Mouse (Mus musculus): ENCODE data around the gene Tspan4. TPM values are rescaled to one million over a fixed set of nuclear protein-coding genes. Genes with fewer than 3 reads are reported as not detected.

Tspan4 gene
- polyA plus RNA-seq, 1 experiment from 2014 or later: 31.8 TPM

GRCm38 (mm10) chr7:141478270-141478748 is 3.3 kb downstream of the Tspan4 start:
- no peak overlapping the region for H3K4me3 ChIP-seq (replicated peaks; ENCODE audit: low read length)

GRCm38 (mm10) chr7:141480842-141481497 is 5.9 kb downstream of the Tspan4 start:
- Histone ChIP-seq H3K4me2 (ENCODE audit: low read length) (peak overlapping the region; percentile 88), H3K9me3 (ENCODE audit: control insufficient read depth, low read length) (no peaks in the 10 kb centered on the region), H3K36me3 (ENCODE audit: control insufficient read depth, insufficient read depth) (no peaks in the 10 kb centered on the region), H3K9ac (replicated peaks; ENCODE audit: low read depth, low read length) (no peak overlapping the region), H3K27me3 (replicated peaks; ENCODE audit: control insufficient read depth, insufficient read depth, low read length) (peaks cover 14% of the 10 kb centered on the region), H3K4me3 (replicated peaks; ENCODE audit: low read length) (peak overlapping the region; percentile 71), H3K4me1 (replicated peaks; ENCODE audit: control insufficient read depth, insufficient read depth, low read length) (peaks cover 35% of the 10 kb centered on the region), H3K27ac (ENCODE audit: low read length) (no peak overlapping the region; the same call in 1 of the 2 replicates)
- ATAC-seq: peak; percentile 65
- WGBS: 5% methylated on average over 10 of the region's 10 CpGs

More at GRCm38 (mm10) chr7:141478270-141478748, 3.3 kb downstream of the Tspan4 start:
- peaks cover 46% of the 10 kb centered on the region for H3K4me1 ChIP-seq (replicated peaks; ENCODE audit: control insufficient read depth, insufficient read depth, low read length)
- no peak for ATAC-seq
- H3K4me2 ChIP-seq (ENCODE audit: low read length): no peak overlapping the region
- H3K9me3 ChIP-seq (ENCODE audit: control insufficient read depth, low read length): no peaks in the 10 kb centered on the region
- 80% methylated on average over 5 of the region's 5 CpGs for WGBS
- H3K27me3 ChIP-seq (replicated peaks; ENCODE audit: control insufficient read depth, insufficient read depth, low read length): peaks cover 13% of the 10 kb centered on the region
- no peak overlapping the region for H3K9ac ChIP-seq (replicated peaks; ENCODE audit: low read depth, low read length)
- H3K27ac ChIP-seq (ENCODE audit: low read length): no peak overlapping the region
- no peaks in the 10 kb centered on the region for H3K36me3 ChIP-seq (ENCODE audit: control insufficient read depth, insufficient read depth)

DNA sequence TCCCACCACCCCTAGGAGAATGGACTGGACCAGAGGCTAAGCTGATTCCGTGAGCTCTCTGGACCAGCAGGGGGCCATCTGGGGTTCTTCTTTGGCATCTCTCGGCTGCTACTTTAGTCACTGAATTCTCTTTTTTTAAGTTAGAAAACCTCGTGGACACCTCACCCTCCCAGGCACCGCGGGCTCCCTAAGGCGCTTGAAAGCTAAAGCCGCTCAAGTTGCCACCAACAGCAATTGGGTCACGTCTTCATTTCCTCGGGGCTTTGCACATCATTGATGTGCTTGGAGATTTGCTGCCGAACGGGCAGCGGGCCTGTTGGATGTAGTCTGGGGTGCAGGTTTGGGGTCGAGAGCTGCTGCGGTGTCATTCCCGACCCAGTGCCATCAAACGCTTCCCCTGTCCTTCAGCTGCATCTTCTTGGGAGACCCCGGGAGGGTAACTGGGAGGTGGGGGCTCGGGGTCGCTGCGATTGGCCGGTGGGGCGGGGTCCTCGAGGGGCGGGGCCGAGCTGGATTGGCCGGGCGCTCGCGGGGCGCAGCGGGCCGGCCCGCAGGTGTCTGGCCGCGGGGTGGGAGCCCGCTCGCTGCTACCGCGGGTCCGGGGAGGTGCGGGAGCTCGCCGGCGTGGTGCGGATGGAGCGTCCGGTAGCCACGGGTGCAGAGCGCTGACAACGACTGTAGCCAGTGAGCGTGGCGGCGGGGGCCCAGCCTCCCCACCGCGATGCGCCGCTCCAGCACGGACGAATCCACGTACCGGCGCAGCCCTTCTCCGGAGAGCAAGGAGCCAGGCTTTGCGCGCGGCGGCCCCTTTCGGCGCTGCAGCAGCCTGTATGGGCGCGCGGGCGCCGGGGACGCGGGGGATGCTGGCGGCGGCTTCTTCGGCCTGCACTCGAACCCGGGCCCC is 6.7 kb downstream of the Tspan4 start:
- Histone ChIP-seq H3K27me3 (replicated peaks; ENCODE audit: control insufficient read depth, insufficient read depth, low read length) (peaks cover 10% of the 10 kb centered on the region), H3K4me2 (ENCODE audit: low read length) (peak overlapping the region; percentile 88), H3K9ac (replicated peaks; ENCODE audit: low read depth, low read length) (peak overlapping the region; percentile 71), H3K4me3 (replicated peaks; ENCODE audit: low read length) (peak overlapping the region; percentile 71), H3K4me1 (replicated peaks; ENCODE audit: control insufficient read depth, insufficient read depth, low read length) (peaks cover 29% of the 10 kb centered on the region), H3K36me3 (ENCODE audit: control insufficient read depth, insufficient read depth) (no peaks in the 10 kb centered on the region), H3K9me3 (ENCODE audit: control insufficient read depth, low read length) (no peaks in the 10 kb centered on the region), H3K27ac (ENCODE audit: low read length) (no peak overlapping the region; the same call in 1 of the 2 replicates)
- ATAC-seq: peak; percentile 62
- WGBS: under 1% methylated on average over 68 of the region's 81 CpGs

- ATAC-seq: peak; percentile 24
- no peak overlapping the region for H3K27ac ChIP-seq (ENCODE audit: low read length)
- 4% methylated on average over 11 of the region's 11 CpGs for WGBS
Observed at GRCm38 (mm10) chr7:141482531-141483024, 7.5 kb downstream of the Tspan4 start.

DNA sequence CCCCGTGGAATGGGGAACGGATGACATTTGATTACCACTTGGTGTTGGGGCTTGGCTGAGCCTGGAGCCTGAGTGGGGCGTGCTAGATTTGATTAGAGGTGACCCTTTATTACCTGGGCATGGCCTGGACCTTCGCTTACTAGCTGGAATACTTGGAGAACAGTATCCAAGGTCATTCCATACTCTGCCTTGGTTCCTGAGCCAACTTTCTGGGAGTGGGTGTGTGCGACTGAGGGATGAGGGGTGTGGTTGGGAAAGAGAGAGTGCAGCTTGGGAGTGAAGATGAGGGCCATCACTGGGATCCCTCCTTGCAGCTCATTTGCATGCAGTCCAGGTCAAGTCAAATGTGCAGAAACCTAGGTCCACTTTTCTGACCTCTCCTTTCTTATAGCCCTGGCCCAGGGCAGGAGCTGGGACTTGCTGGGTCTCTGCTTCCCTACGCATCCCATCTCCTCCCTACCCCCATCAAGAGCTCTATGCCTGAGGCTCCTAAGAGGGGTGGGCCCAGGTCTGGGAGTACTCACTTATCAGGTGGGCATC is 8.1 kb downstream of the Tspan4 start:
- 75% methylated on average over 6 of the region's 6 CpGs for WGBS
- H3K4me1 ChIP-seq (replicated peaks; ENCODE audit: control insufficient read depth, insufficient read depth, low read length): peaks cover 25% of the 10 kb centered on the region
- H3K4me3 ChIP-seq (replicated peaks; ENCODE audit: low read length): no peak overlapping the region; the same call in 1 of the 2 replicates
- H3K36me3 ChIP-seq (ENCODE audit: control insufficient read depth, insufficient read depth): no peaks in the 10 kb centered on the region
- ATAC-seq: no peak
- no peaks in the 10 kb centered on the region for H3K9me3 ChIP-seq (ENCODE audit: control insufficient read depth, low read length)
- H3K4me2 ChIP-seq (ENCODE audit: low read length): peak overlapping the region; percentile 88
- no peak overlapping the region for H3K27ac ChIP-seq (ENCODE audit: low read length)
- H3K9ac ChIP-seq (replicated peaks; ENCODE audit: low read depth, low read length): no peak overlapping the region
- H3K27me3 ChIP-seq (replicated peaks; ENCODE audit: control insufficient read depth, insufficient read depth, low read length): peaks cover 3% of the 10 kb centered on the region; the same call in 1 of the 2 replicates

More at GRCm38 (mm10) chr7:141482531-141483024, 7.5 kb downstream of the Tspan4 start:
- Histone ChIP-seq H3K4me1 (replicated peaks; ENCODE audit: control insufficient read depth, insufficient read depth, low read length) (peaks cover 25% of the 10 kb centered on the region), H3K9me3 (ENCODE audit: control insufficient read depth, low read length) (no peaks in the 10 kb centered on the region), H3K9ac (replicated peaks; ENCODE audit: low read depth, low read length) (peak overlapping the region; percentile 71), H3K36me3 (ENCODE audit: control insufficient read depth, insufficient read depth) (no peaks in the 10 kb centered on the region), H3K27me3 (replicated peaks; ENCODE audit: control insufficient read depth, insufficient read depth, low read length) (peaks cover 4% of the 10 kb centered on the region), H3K4me3 (replicated peaks; ENCODE audit: low read length) (peak overlapping the region; percentile 71), H3K4me2 (ENCODE audit: low read length) (peak overlapping the region; percentile 88)

DNA sequence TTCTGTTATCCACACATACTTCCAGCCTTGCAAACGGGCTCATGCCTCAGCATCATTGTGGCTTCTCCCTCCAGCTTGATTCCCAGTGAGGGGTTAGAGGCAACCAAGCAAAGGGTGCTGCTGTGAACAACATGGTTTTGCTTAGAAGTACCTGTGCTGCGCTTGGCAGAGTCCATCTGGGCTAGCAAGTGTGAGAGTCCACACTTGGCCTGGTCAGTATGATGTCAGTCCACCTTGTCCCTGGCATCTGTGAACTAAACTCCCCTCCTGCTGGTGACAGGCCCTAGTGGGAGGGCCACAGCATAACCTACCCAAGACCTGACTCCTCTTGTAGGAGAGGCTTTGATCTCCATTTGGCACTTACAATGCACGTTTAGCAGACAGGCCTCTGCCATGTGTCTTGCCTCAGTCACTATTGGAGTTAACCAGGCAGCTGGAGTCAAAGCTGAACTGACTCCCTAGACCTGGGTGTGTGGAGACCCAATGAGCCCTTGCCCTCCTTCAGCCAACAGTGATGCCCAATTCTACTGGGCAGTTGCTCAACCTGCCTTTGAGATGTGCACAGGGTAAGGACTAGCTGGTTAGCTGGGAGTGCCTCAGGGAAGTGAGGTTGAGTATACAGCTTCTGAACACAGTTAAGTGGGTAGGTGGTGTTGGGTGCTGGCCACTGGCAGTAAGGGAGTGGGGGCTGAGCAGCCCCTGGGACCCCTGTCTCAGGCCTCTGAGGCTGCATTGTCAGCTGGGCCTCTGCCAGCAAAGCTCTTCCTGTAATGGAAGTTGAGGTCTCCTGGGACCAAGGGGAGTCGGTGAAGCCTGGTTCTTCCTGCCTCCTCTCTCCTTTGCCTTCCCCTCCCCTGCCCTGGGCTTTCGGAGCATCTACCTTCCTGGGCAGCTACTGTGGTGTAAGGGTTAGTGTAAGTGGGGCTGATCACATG is 9.4 kb downstream of the Tspan4 start:
- peaks cover 25% of the 10 kb centered on the region for H3K4me1 ChIP-seq (replicated peaks; ENCODE audit: control insufficient read depth, insufficient read depth, low read length)
- no peak overlapping the region for H3K27ac ChIP-seq (ENCODE audit: low read length)
- H3K9ac ChIP-seq (replicated peaks; ENCODE audit: low read depth, low read length): no peak overlapping the region
- H3K9me3 ChIP-seq (ENCODE audit: control insufficient read depth, low read length): no peaks in the 10 kb centered on the region
- WGBS: 76% methylated on average over 5 of the region's 5 CpGs
- H3K4me3 ChIP-seq (replicated peaks; ENCODE audit: low read length): no peak overlapping the region
- peaks cover 3% of the 10 kb centered on the region; the same call in 1 of the 2 replicates for H3K27me3 ChIP-seq (replicated peaks; ENCODE audit: control insufficient read depth, insufficient read depth, low read length)
- no peaks in the 10 kb centered on the region for H3K36me3 ChIP-seq (ENCODE audit: control insufficient read depth, insufficient read depth)
- no peak for ATAC-seq
- H3K4me2 ChIP-seq (ENCODE audit: low read length): no peak overlapping the region

DNA sequence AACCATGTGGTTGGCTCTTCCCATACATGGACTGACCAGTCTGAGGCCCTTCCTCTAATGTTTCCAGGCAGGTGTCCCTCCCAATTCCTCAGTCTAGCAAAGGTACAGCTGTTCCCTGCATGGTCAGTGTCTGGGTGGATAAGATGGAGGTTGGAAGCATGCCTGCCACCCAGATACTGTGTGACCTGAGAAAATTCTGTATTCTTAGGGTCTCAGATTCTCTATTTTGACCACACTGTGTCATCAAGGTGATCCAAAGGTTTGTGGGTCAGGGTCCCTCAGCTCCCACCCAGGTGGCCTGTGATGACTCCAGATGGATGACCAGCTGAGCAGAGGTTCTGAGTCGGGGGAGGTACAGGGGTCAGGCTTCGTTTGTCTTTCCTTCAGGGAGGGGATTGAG is 10.1 kb downstream of the Tspan4 start:
- no peaks in the 10 kb centered on the region for H3K9me3 ChIP-seq (ENCODE audit: control insufficient read depth, low read length)
- no peaks in the 10 kb centered on the region for H3K36me3 ChIP-seq (ENCODE audit: control insufficient read depth, insufficient read depth)
- H3K27me3 ChIP-seq (replicated peaks; ENCODE audit: control insufficient read depth, insufficient read depth, low read length): peaks cover 3% of the 10 kb centered on the region; the same call in 1 of the 2 replicates
- peaks cover 25% of the 10 kb centered on the region for H3K4me1 ChIP-seq (replicated peaks; ENCODE audit: control insufficient read depth, insufficient read depth, low read length)
- ATAC-seq: no peak
- H3K4me2 ChIP-seq (ENCODE audit: low read length): no peak overlapping the region
- H3K27ac ChIP-seq (ENCODE audit: low read length): no peak overlapping the region
- WGBS: 70% methylated on average over 2 of the region's 2 CpGs
- H3K4me3 ChIP-seq (replicated peaks; ENCODE audit: low read length): no peak overlapping the region
- no peak overlapping the region for H3K9ac ChIP-seq (replicated peaks; ENCODE audit: low read depth, low read length)

DNA sequence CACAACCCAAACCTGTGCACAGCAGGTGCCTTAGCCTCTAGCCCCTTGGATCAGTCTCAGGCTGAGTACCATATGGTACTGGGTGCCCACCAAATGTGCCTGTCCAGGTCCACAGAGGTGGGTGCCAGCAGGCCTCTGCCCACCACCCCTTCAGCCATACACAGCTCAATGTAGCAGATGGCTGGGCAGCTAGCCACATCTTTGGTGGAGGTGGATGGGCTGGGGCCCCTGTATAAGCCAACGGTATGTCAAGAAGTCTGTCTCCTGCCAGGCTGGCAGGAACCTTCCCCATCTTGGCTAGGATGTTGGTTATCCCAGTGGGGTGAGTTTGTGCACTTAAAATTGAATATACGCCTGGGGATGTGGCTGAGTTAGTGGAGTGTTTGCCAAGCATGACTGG is 10.6 kb downstream of the Tspan4 start:
- Histone ChIP-seq H3K36me3 (ENCODE audit: control insufficient read depth, insufficient read depth) (no peaks in the 10 kb centered on the region), H3K9me3 (ENCODE audit: control insufficient read depth, low read length) (no peaks in the 10 kb centered on the region), H3K4me2 (ENCODE audit: low read length) (no peak overlapping the region), H3K27ac (ENCODE audit: low read length) (no peak overlapping the region), H3K27me3 (replicated peaks; ENCODE audit: control insufficient read depth, insufficient read depth, low read length) (peaks cover 3% of the 10 kb centered on the region; the same call in 1 of the 2 replicates), H3K4me1 (replicated peaks; ENCODE audit: control insufficient read depth, insufficient read depth, low read length) (peaks cover 25% of the 10 kb centered on the region), H3K9ac (replicated peaks; ENCODE audit: low read depth, low read length) (no peak overlapping the region), H3K4me3 (replicated peaks; ENCODE audit: low read length) (no peak overlapping the region)
- no peak for ATAC-seq
- 59% methylated on average over 2 of the region's 2 CpGs for WGBS
